Mouse (Mus musculus): Measurements from ENCODE around the gene Srpk2. TPM values are rescaled to one million over a fixed set of nuclear protein-coding genes. Genes with fewer than 3 reads are reported as not detected.

The Srpk2 gene
- total RNA-seq, 2 experiments from 2014 or later = 40.7 to 44.6 TPM

DNA sequence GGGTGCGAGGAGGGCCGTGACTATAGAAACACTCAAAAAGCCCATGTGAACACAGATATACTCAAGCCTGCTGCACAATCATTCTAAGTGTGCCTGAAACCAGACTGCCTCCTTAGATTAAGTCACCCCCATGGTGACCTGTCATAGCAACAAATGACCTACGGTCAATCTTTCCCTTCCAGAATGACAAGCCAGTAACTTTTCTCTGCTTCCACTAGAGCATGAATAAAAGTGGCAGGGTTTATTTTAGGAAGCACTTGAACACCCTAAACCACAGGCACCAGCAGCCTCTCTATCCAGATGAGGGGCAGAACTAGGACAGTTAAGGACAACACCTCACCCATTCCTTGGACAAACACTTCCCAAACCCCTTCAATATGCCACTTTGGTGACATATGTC is 164.7 kb downstream of the Srpk2 start:
- DNase-seq = no peak
- intact Hi-C loops (cut with DNase I) = loop anchor here (5.0 kb wide), 2 partner anchors 78 to 103 kb away; no protein-coding TSS in a partner anchor

DNA sequence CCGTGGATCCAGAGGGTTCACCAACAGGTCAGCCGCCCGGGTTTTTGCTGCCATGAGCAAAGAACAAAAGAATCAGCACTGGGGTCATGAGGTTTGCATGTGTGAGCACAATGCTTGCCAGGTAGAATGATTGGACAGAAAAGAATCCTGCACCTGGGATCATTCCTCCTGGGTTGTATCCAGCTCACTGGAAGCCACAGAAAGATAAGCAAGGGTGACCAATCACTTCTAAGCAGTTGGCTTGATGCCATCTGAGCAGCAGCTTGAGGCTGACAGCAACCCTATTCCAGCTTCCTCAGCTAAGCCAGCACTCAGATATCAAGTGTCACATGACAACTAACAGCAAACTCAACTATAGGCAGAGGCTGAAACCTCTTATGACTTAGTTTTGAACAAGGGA is 165.7 kb downstream of the Srpk2 start:
- intact Hi-C loops (cut with DNase I) = loop anchor here (5.0 kb wide), 1 partner anchor 79 kb away; no protein-coding TSS in a partner anchor
- peak; percentile 44 to 65 for DNase-seq

DNA sequence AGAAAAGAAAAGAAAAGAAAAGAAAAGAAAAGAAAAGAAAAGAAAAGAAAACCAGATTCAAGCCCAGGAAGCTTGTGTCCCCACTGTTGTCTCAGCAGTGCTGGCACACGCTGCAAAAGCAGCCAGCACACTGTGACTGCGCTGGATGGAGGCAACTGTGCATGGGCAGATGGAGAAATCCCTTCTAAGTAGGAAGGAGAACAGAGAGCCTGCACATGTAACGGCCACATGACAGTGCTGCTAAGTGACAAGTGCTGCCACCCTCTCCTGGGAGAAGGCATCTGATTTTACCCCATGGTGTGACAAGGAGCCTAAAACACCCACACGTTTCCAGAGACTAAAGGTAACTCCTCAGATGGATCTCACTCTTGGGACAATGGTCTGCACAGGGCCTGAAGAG is 166.6 kb downstream of the Srpk2 start:
- intact Hi-C loops (cut with DNase I) = loop anchor here (5.0 kb wide), 1 partner anchor 79 kb away; no protein-coding TSS in a partner anchor
- no peak for DNase-seq

DNA sequence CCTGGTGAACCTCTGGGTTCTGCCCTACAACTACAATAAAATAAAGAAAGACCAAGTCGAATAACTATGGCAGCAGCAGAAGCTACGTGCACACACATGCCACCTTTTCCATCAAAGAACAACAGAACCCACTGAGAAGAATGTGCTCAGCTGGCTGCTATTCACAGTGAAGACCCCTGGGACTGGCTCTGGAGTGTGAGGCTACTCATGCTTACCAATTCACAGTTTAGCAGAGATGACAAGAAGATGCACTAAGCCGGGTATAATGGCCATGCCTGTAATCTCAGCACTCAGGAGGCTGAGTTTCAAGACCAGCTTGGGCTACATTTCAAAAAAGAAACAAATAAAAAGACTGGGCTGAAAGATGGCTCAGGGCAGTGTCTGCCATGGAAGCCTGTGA is 167.5 kb downstream of the Srpk2 start:
- intact Hi-C loops (cut with DNase I) = loop anchor here (5.0 kb wide), 1 partner anchor 80 kb away; no protein-coding TSS in a partner anchor
- no peak for DNase-seq

DNA sequence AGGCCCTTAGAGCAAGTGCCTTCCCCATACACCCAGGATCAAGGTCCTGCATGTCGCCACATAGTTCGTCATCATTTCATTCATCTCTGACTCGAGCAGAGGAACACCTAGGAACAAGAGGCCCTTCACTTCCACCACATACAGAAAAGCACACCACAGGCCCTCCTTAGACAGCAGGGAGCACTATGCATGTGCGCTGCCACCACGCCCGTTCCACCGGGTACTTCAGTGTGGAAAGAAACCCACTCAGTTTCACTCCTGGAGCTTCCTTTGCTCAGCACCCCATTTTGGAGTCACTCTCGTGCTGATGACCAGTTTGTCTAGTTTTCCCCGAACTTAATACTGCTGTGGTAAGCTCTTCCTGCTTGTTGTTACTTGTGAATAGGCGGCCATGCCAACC is 169.4 kb downstream of the Srpk2 start:
- DNase-seq = no peak
- intact Hi-C loops (cut with DNase I) = loop anchor here (5.0 kb wide), 1 partner anchor 82 kb away; no protein-coding TSS in a partner anchor

DNA sequence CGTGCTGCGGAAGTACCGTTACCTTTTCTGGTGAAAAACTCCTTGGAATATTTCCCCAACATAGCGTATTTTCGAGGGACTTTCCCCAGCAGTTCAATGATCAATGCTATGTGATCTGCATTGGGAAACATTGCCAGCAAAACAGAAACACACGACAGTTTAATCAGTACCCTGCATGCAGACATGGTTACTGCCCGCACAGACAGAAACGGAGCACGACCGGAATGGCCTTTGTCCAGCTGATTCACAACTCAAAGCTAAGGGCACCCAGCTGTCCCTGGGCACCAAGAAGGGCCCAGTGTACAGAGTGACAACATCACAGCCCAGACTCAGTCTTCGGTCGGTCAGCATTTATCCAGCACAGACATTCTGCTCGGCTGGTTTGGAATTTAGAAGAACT is 170.9 kb downstream of the Srpk2 start:
- DNase-seq = no peak

DNA sequence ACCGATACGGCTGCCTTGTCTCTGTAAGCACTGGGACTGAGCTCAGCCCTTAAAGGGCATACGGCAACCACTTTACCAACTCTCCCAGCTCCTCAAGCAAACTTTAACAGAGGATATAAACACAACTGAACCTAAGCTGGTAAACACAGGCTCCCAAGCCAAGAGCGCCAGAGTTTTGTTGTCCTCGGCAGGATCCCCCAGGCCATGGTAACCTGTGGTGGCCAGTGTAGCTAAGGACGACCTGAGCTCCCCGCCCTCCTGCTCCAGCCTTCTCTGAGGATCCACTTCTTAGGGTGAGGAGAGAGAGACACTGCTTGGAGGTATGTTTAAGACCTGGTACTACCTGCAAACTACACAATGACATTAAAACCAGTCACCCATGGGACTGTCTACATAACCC is 171.9 kb downstream of the Srpk2 start:
- intact Hi-C loops (cut with DNase I) = no loop called here
- DNase-seq = no peak

More for the DNA sequence above, 170.9 kb downstream of the Srpk2 start:
- intact Hi-C loops (cut with DNase I) = no loop called here

DNA sequence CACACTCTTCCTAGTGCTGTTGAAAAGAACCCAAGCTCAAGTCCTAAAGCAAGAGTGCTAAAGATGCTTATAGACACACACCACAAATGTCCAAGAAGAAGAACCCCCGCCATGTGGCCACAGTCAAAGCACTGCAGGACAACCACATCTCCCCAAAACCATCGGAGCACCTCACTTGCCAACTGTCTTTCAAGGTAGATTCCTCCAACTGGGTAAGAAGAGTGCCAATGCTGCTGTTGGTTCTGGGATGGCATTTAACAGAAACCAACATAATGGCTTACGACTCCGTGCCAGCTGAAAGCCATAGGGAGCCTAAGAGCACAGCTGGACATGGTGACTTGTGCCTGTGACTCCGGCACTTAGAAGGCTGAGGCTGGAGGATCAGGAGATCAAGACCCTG is 173.0 kb downstream of the Srpk2 start:
- no peak for DNase-seq
- intact Hi-C loops (cut with DNase I) = no loop called here

DNA sequence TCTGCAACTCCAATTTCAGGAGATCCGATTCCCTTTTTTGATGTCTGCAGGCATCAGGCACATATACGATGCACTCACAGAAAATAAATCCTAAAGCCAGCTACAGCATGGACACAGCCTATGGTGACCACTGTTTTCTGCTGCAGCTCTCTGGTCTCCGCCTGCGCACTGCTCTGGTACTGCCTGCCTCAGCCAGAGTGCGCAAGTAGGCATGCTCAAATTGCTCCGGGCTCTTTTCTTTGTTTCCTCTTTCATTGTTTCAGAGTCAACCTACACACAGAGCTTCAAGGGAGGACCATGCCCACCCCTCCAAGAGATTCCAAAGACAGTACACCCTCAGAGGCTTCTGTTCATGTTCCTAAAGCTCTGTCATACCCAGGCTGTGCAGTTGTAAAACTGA is 175.8 kb downstream of the Srpk2 start:
- no peak for DNase-seq
- intact Hi-C loops (cut with DNase I) = loop anchor here (5.0 kb wide), 1 partner anchor 149 kb away; no protein-coding TSS in a partner anchor

DNA sequence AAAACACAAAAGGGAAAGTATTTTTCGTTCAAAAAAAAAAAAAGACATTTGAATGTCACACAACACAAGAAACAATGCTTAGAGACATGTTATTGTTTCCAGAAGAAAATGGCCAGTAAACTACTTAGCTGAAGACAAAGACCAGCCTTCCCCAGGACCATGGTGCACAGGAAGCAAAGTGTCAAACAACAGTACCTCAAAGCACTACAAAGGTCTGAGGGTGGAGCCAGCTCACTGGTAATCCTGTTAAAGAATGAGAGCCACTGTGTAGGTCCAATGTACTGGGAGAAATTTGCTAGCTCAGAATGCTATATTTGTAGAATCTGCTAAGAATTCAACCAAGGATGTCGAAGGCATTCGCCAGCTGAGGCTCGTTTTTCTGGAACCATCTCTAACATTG is 177.2 kb downstream of the Srpk2 start:
- intact Hi-C loops (cut with DNase I) = loop anchor here (5.0 kb wide), 1 partner anchor 150 kb away; no protein-coding TSS in a partner anchor
- no peak for DNase-seq

DNA sequence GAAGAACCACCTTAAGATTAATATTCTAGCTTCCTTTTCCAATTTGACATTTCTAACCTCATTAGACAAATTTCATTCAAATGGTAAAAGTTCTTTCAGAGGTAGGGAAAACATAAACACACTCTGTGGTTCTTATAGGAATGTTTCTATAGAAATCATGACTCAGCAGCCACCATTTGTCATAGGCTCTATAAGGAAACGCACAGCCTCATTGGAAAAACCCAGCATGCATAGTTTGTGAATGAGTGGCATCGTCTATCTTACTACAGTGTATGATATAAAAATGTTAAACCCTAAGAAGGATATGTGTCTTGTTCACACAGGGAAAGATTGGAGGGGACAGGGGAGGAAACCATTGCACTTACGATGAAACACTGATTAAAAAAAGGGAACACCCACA is 178.8 kb downstream of the Srpk2 start:
- DNase-seq = no peak
- intact Hi-C loops (cut with DNase I) = loop anchor here (5.0 kb wide), 1 partner anchor 152 kb away; no protein-coding TSS in a partner anchor

DNA sequence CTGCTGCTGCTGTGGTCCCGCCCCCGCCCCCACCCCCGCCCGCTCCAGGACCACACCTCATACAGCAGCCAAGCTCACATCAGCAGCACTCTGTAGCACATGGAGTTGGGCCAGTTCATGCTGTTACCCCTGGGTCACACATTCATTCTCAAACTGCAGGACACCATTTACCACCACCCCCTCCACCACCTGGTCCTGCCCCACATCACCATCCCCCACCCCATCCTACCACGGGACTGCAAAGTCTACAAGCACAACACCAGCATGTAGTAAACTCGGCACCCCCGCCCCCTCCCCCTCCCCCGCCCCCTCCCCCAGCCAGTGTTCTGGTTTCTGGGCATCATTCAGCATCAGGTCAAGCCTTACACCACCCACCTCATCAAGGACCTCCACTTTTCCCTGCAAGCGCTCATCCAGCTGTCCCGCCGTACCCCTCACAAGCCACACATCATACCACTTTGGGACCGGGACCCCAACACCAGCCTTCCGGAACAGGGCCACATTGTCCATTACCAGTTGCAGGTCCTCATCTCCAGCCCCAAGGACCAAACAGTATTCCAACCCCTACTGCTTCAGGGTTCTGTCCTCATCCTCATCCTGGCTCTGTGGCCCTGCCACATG is 182.0 kb downstream of the Srpk2 start:
- intact Hi-C loops (cut with DNase I) = loop anchor here (5.0 kb wide), 1 partner anchor 35 kb away; no protein-coding TSS in a partner anchor
- DNase-seq = no peak

DNA sequence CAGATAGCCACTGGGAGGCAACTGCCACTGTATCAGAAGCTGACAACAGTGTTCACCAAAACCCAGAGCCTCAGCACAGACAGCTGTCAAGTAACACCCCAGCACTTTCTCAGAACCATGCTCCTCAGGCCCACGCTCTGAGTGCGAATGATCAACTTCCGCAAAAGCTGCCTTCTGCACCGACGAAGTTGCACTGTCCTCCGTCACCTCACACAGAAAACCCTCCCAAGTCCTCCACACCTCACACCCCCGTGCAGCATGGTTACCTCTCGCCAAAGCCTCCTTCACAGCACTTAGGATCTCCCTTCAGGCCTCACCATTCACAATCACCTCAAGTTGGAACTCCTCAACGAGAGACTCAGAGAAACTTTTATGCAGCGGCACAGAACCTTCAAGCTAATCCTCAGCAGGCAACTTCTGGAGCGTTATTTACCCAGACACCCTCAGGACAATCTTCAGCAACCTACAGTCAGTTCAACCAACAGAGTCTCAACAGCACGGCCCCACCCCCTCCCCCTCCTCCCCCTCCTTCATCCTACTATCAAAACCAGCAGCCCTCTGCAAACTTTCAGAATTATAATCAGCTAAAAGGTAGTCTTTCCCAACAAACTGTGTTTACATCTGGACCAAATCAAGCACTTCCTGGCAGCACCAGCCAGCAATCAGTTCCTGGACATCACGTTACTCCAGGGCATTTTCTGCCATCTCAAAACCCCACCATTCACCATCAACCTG is 182.7 kb downstream of the Srpk2 start:
- intact Hi-C loops (cut with DNase I) = loop anchor here (5.0 kb wide), 1 partner anchor 34 kb away; no protein-coding TSS in a partner anchor

DNA sequence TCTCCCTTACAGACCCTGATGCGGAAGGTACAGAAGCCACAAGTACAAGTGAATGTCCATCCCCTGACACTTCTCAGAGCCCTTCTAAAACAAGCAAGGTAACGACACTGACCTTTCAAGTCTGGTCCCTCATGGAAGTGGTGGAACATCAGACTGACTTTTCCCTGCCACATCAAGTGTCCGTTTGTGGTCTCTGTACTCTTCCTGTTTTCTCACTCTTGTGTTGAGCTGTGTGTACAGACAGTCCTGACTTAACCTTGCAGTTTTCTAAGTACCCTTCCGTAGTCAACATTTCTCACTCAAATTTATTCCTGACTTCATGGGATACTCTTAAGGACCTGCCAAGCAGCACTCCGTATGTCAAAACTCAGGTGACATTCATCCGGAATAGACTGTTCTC is 183.7 kb downstream of the Srpk2 start:
- intact Hi-C loops (cut with DNase I) = loop anchor here (5.0 kb wide), 1 partner anchor 33 kb away; no protein-coding TSS in a partner anchor
- DNase-seq = no peak

More for the DNA sequence above, 182.7 kb downstream of the Srpk2 start:
- DNase-seq = no peak

DNA sequence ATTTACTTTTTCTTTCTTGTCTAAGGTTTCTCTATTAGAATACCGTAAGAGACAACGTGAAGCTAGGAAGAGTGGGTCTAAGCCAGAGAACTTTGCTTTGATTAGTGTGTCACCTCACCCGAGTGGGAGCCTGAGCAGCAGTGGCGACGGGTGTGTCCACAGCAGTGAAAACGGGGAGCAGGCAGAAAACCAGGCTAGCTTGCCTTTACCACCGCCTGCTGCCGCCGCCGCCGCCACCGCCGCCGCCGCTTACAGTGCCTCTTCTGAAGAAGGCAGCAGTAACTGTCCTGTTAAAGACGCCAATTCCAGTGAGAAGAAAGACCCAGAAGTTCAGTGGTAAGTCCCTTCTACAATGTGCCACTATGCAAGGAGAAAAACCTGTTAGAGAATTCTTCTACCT is 185.2 kb downstream of the Srpk2 start:
- intact Hi-C loops (cut with DNase I) = loop anchor here (10.0 kb wide), 1 partner anchor 244 kb away; no protein-coding TSS in a partner anchor
- DNase-seq = no peak

DNA sequence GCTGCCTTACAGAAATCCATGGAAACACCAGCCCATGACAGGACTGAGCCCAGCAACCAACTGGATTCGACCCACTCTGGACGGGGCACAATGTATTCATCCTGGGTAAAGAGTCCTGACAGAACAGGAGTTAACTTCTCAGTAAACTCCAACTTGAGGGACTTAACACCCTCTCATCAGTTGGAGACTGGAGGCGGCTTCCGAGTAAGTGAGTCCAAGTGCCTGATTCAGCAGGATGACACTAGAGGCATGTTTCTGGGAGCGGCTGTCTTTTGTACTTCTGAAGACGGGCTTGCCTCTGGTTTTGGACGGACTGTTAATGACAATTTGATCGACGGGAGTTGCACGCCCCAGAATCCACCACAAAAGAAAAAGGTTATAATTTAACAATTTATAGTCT is 186.5 kb downstream of the Srpk2 start:
- intact Hi-C loops (cut with DNase I) = loop anchor here (10.0 kb wide), 1 partner anchor 243 kb away; no protein-coding TSS in a partner anchor
- DNase-seq = no peak

DNA sequence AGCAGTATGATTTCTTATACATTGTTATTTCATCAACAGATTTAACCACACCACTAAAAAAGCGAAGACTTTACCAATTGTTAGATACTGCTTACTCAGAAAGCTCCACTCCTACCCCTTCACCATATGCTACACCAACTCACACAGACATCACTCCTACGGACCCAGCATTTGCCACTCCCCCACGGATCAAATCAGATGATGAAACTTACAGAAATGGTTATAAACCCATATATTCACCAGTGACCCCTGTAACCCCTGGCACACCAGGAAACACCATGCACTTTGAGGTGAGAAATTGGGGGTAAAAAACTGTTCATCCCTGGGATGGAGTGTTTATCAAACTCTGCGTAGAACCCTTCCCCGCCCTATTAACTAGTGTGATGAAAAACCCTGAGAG is 187.5 kb downstream of the Srpk2 start:
- DNase-seq = no peak
- intact Hi-C loops (cut with DNase I) = loop anchor here (10.0 kb wide), 1 partner anchor 242 kb away; no protein-coding TSS in a partner anchor

DNA sequence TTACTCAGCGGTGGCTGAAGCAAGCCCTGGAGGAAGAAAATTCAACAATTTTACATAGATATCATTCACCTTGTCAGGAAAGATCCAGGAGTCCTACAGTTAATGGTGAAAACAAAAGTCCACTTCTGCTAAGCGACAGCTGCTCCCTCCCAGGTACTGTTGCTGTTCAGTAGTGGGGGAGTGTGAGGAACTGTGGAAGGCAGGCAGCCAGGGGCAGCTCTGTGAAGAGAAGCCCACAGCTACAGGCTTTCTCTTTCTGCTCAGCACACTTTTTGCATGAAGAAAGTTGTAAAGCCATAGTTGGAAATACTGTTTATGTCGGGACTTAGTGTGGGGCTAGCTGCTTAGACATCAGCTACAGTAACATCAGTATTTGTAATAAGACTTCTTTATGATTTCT is 188.0 kb downstream of the Srpk2 start:
- no peak for DNase-seq
- intact Hi-C loops (cut with DNase I) = loop anchor here (10.0 kb wide), 1 partner anchor 242 kb away; no protein-coding TSS in a partner anchor

DNA sequence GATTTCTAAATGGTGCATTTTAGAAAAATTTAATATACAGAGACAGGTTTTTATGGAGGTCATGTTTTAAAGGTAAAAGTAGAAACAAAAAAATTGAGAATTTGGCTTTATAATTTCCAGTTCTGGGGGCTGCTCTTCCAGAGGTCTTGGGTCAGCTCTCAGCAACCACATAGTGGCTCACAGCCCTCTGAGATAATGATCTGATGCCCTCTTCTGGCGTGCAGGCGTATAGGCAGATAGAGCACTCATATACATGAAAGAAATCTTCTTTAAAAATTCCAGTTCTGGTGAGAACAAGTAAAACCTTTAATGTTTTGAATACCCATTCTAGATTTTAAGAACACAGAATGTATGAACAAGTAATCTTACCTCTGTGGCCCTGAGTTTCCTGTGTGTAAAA is 193.6 kb downstream of the Srpk2 start:
- no peak for DNase-seq
- intact Hi-C loops (cut with DNase I) = loop anchor here (5.0 to 10.0 kb wide), 3 partner anchors 73 to 236 kb away; no protein-coding TSS in a partner anchor

DNA sequence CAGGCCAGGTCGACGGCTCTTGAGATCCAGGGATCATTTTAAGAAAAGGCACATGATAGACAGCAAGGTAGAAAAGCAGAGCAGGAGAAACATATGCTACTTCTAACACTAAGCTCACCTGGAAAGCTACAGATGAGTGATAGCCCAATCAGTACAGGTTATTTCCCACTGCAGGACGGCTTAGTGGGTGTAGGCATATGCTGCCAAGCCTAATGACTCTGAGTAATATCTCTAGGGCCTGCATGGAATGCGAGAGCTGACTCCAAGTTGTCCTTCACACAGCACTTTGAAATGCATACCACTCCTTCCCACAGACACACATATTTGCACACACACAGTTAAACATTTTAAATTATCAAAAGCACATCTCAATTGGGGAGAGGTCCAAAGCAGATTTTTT is 195.2 kb downstream of the Srpk2 start:
- intact Hi-C loops (cut with DNase I) = no loop called here

DNA sequence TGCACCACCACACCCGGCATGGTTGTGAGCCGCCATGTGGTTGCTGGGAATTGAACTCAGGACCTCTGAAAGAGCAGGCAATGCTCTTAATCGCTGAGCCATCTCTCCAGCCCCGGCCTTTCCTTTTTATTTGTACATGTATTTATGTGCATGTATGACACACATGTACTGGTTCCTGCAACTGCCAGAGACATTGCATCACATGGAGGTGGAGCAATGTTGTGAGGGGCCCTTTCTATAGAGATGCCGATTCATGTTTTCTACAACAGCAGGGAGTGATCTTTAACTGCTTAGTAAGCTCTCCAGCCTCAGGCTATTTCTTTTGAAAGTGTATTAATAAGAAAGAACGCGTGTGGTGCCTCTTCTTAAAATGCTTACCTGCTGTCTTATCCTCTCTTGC is 200.6 kb downstream of the Srpk2 start:
- intact Hi-C loops (cut with DNase I) = no loop called here
- no peak for DNase-seq

More for the DNA sequence above, 195.2 kb downstream of the Srpk2 start:
- DNase-seq = no peak
